Mouse (Mus musculus) midbrain, postnatal 0 days (tissue): Measurements from ENCODE around the gene Acvrl1. TPM values are rescaled to one million over a fixed set of nuclear protein-coding genes. Genes with fewer than 3 reads are reported as not detected.

Source experiments
- ATAC-seq: fragments of 200-750 bp; cut with Nextera tagmentation; 2 replicates; pipeline ENCODE4 v1.8.0; 2017; ENCODE audit warnings: moderate number of reproducible peaks, mild to moderate bottlenecking, moderate TSS enrichment, moderate library complexity; ENCODE audit not compliant: low FRiP score
- DNase-seq: peaks from one replicate; pipeline ENCODE4 v3.0.0-alpha.2; 2015; ENCODE audit warnings: low spot score
- H3K27ac ChIP-seq: fragments of 300-500 bp; sonication (generic); 2 replicates; pipeline ENCODE4 v1.5.1; 2014; ENCODE audit warnings: low read depth, mild to moderate bottlenecking, low read length, mixed read lengths
- H3K27me3 ChIP-seq: fragments of 300-500 bp; sonication (generic); 2 replicates; pipeline ENCODE4 v1.6.1; 2014; ENCODE audit warnings: low read length, control low read depth, mixed read lengths; ENCODE audit not compliant: insufficient read depth
- H3K36me3 ChIP-seq: fragments of 300-500 bp; sonication (generic); 2 replicates; pipeline ENCODE4 v1.6.1; 2014; ENCODE audit warnings: low read length, control low read depth, mixed read lengths; ENCODE audit not compliant: insufficient read depth
- H3K4me1 ChIP-seq: fragments of 300-500 bp; sonication (generic); 2 replicates; pipeline ENCODE4 v1.6.1; 2014; ENCODE audit warnings: mild to moderate bottlenecking, control low read depth, antibody characterized with exemption, low read length, mixed read lengths; ENCODE audit not compliant: insufficient read depth
- H3K4me2 ChIP-seq: fragments of 300-500 bp; sonication (generic); 2 replicates; pipeline ENCODE4 v1.6.1; 2014; ENCODE audit warnings: low read depth, mild to moderate bottlenecking, low read length, mixed read lengths; ENCODE audit not compliant: poor library complexity, severe bottlenecking
- H3K4me3 ChIP-seq: fragments of 300-500 bp; sonication (generic); 2 replicates; pipeline ENCODE4 v1.5.1; 2014; ENCODE audit warnings: low read depth, mild to moderate bottlenecking, low read length, moderate library complexity
- H3K9ac ChIP-seq: fragments of 300-500 bp; sonication (generic); replicated peaks from 2 replicates; pipeline ENCODE4 v1.6.1; 2014; ENCODE audit warnings: mild to moderate bottlenecking, low read length, moderate library complexity, mixed read lengths; ENCODE audit not compliant: poor library complexity, severe bottlenecking
- H3K9me3 ChIP-seq: fragments of 300-500 bp; sonication (generic); 2 replicates; pipeline ENCODE4 v1.6.1; 2016; ENCODE audit warnings: low read length, control low read depth
- CTCF ChIP-seq: IDR thresholded peaks from 2 replicates; pipeline ENCODE4 v1.5.1; 2016; ENCODE audit warnings: antibody characterized with exemption, mild to moderate bottlenecking
- WGBS: fragments of 180-500 bp; shearing (Covaris S2); extraction: QIAGEN DNeasy Blood & Tissue Kit; methylation state at CpG from one replicate; pipeline ENCODE4 v1.1.7; 2014; 5-methylcytosine and 5-hydroxymethylcytosine counted together
- polyA plus RNA-seq: library from polyadenylated mRNA; unstranded; fragments of >200 nt; fragmentation: Nextera tagmentation; extraction: Ambion mirVana; gene quantifications from 2 replicates; pipeline ENCODE4 v1.2.1, GENCODE M21; 2015
- total RNA-seq: library from RNA; depleted of rRNA; stranded (reverse); fragments of >200 nt; gene quantifications from 2 replicates; pipeline ENCODE4 v1.2.3, GENCODE M21; 2014

The Acvrl1 gene
- total and polyA plus RNA-seq, 2 experiments from 2014 or later = 6.1 to 8.4 TPM

GRCm38 (mm10) chr15:101154700-101155616, 26.6 kb downstream of the Acvrl1 start:
- Histone ChIP-seq H3K36me3 (no peaks in the 10 kb centered on the region), H3K4me1 (no peaks in the 10 kb centered on the region), H3K9ac (no peak overlapping the region), H3K27ac (no peak overlapping the region), H3K4me3 (no peak overlapping the region), H3K4me2 (no peak overlapping the region), H3K9me3 (no peaks in the 10 kb centered on the region), H3K27me3 (no peaks in the 10 kb centered on the region)
- 86% methylated on average over 7 of the region's 7 CpGs for WGBS
- DNase-seq (no peak), ATAC-seq (no peak)
- no peak for TF ChIP-seq CTCF

GRCm38 (mm10) chr15:101160128-101160527, 31.8 kb downstream of the Acvrl1 start:
- 24% methylated on average over 1 of the region's 1 CpGs for WGBS
- no peaks in the 10 kb centered on the region for H3K36me3 ChIP-seq
- H3K9me3 ChIP-seq = no peaks in the 10 kb centered on the region
- H3K4me2 ChIP-seq = peak overlapping the region; percentile 22; the same call in 1 of the 2 replicates
- no peak for ATAC-seq
- H3K4me3 ChIP-seq = no peak overlapping the region
- no peaks in the 10 kb centered on the region for H3K27me3 ChIP-seq
- peak overlapping the region; percentile 62 for H3K27ac ChIP-seq
- TF ChIP-seq CTCF = no peak
- DNase-seq = no peak
- H3K4me1 ChIP-seq = peaks cover 5% of the 10 kb centered on the region; the same call in 1 of the 2 replicates
- H3K9ac ChIP-seq = no peak overlapping the region

- Histone ChIP-seq H3K27me3 (no peaks in the 10 kb centered on the region), H3K9me3 (no peaks in the 10 kb centered on the region), H3K27ac (peak overlapping the region; percentile 62), H3K36me3 (no peaks in the 10 kb centered on the region), H3K4me3 (no peak overlapping the region), H3K4me2 (peak overlapping the region; percentile 22), H3K9ac (no peak overlapping the region), H3K4me1 (peaks cover 5% of the 10 kb centered on the region; the same call in 1 of the 2 replicates)
- DNase-seq = peak; percentile 82
- ATAC-seq = peak; percentile 73
- TF ChIP-seq CTCF = no peak
- WGBS = 5% methylated on average over 7 of the region's 7 CpGs
Observed at GRCm38 (mm10) chr15:101160591-101160990, 32.3 kb downstream of the Acvrl1 start.

GRCm38 (mm10) chr15:101161534-101161933, 33.2 kb downstream of the Acvrl1 start:
- no peak overlapping the region for H3K27ac ChIP-seq
- peaks cover 5% of the 10 kb centered on the region; the same call in 1 of the 2 replicates for H3K4me1 ChIP-seq
- WGBS = 58% methylated on average over 7 of the region's 7 CpGs
- H3K9me3 ChIP-seq = no peaks in the 10 kb centered on the region
- no peak overlapping the region for H3K9ac ChIP-seq
- DNase-seq = no peak
- no peak for TF ChIP-seq CTCF
- H3K4me2 ChIP-seq = no peak overlapping the region
- no peak overlapping the region for H3K4me3 ChIP-seq
- H3K36me3 ChIP-seq = no peaks in the 10 kb centered on the region
- ATAC-seq = no peak
- no peaks in the 10 kb centered on the region for H3K27me3 ChIP-seq

- H3K9me3 ChIP-seq = no peaks in the 10 kb centered on the region
- no peak overlapping the region for H3K27ac ChIP-seq
- H3K27me3 ChIP-seq = no peaks in the 10 kb centered on the region
- peak; percentile 43 for DNase-seq
- H3K9ac ChIP-seq = no peak overlapping the region
- WGBS = 23% methylated on average over 15 of the region's 15 CpGs
- no peaks in the 10 kb centered on the region for H3K36me3 ChIP-seq
- no peak for TF ChIP-seq CTCF
- H3K4me2 ChIP-seq = no peak overlapping the region
- peaks cover 5% of the 10 kb centered on the region; the same call in 1 of the 2 replicates for H3K4me1 ChIP-seq
- ATAC-seq = no peak
- H3K4me3 ChIP-seq = no peak overlapping the region
Observed at GRCm38 (mm10) chr15:101163056-101163458, 34.7 kb downstream of the Acvrl1 start.

GRCm38 (mm10) chr15:101163854-101164253, 35.5 kb downstream of the Acvrl1 start:
- Histone ChIP-seq H3K36me3 (no peaks in the 10 kb centered on the region), H3K9me3 (no peaks in the 10 kb centered on the region), H3K4me3 (no peak overlapping the region), H3K4me2 (no peak overlapping the region), H3K27ac (no peak overlapping the region), H3K4me1 (peaks cover 5% of the 10 kb centered on the region; the same call in 1 of the 2 replicates), H3K27me3 (no peaks in the 10 kb centered on the region), H3K9ac (no peak overlapping the region)
- ATAC-seq (no peak), DNase-seq (peak; percentile 28)
- no peak for TF ChIP-seq CTCF
- 49% methylated on average over 5 of the region's 5 CpGs for WGBS
